Mouse (Mus musculus) neural tube, embryonic 15.5 days (tissue): ENCODE measurements at regions not wholly inside any gene's neighbourhood (a gene's known extent, or its start where the extent isn't known, plus 50 kb on each side); places are given as distances from the start of the nearest gene placed in this dataset.

Source experiments
- ATAC-seq: fragments of 200-750 bp; cut with Nextera tagmentation; 2 replicates; pipeline ENCODE4 v1.8.0; 2017; ENCODE audit warnings: mild to moderate bottlenecking, moderate TSS enrichment, moderate library complexity; ENCODE audit not compliant: low FRiP score
- H3K27ac ChIP-seq: fragments of 300-500 bp; sonication (generic); replicated peaks from 2 replicates; pipeline ENCODE4 v1.5.1; 2015; ENCODE audit warnings: mild to moderate bottlenecking, inconsistent platforms
- H3K27me3 ChIP-seq: fragments of 300-500 bp; sonication (generic); replicated peaks from 2 replicates; pipeline ENCODE4 v1.6.1; 2015; ENCODE audit warnings: inconsistent platforms
- H3K36me3 ChIP-seq: fragments of 300-500 bp; sonication (generic); 2 replicates; pipeline ENCODE4 v1.6.1; 2015; ENCODE audit warnings: inconsistent platforms
- H3K4me1 ChIP-seq: fragments of 300-500 bp; sonication (generic); 2 replicates; pipeline ENCODE4 v1.6.1; 2015; ENCODE audit warnings: inconsistent platforms
- H3K4me2 ChIP-seq: fragments of 300-500 bp; sonication (generic); 2 replicates; pipeline ENCODE4 v1.6.1; 2015; ENCODE audit warnings: inconsistent platforms, mild to moderate bottlenecking, moderate library complexity
- H3K4me3 ChIP-seq: fragments of 300-500 bp; sonication (generic); replicated peaks from 2 replicates; pipeline ENCODE4 v1.5.1; 2015; ENCODE audit warnings: mild to moderate bottlenecking, inconsistent platforms
- H3K9ac ChIP-seq: fragments of 300-500 bp; sonication (generic); replicated peaks from 2 replicates; pipeline ENCODE4 v1.6.1; 2015; ENCODE audit warnings: mild to moderate bottlenecking, inconsistent platforms
- H3K9me3 ChIP-seq: fragments of 300-500 bp; sonication (generic); replicated peaks from 2 replicates; pipeline ENCODE4 v1.6.1; 2016; ENCODE audit warnings: inconsistent platforms
- WGBS: fragments of 180-500 bp; shearing (Covaris S2); methylation state at CpG from one replicate; pipeline ENCODE4 v1.1.7; 2015; ENCODE audit warnings: mixed read lengths; 5-methylcytosine and 5-hydroxymethylcytosine counted together

GRCm38 (mm10) chr13:16317412-16317811, 305.8 kb downstream of the Inhba start:
- no peak overlapping the region for H3K27ac ChIP-seq
- no peaks in the 10 kb centered on the region for H3K9me3 ChIP-seq
- no peak overlapping the region for H3K4me3 ChIP-seq
- no peak overlapping the region for H3K9ac ChIP-seq
- H3K4me2 ChIP-seq, result no peak overlapping the region
- H3K27me3 ChIP-seq, result no peaks in the 10 kb centered on the region
- H3K4me1 ChIP-seq, result no peaks in the 10 kb centered on the region
- 77% methylated on average over 3 of the region's 3 CpGs for WGBS
- no peak for ATAC-seq
- H3K36me3 ChIP-seq, result no peaks in the 10 kb centered on the region

GRCm38 (mm10) chr13:16320392-16320791, 308.7 kb downstream of the Inhba start:
- H3K9me3 ChIP-seq, result no peaks in the 10 kb centered on the region
- no peak overlapping the region for H3K9ac ChIP-seq
- ATAC-seq, result no peak
- no peaks in the 10 kb centered on the region for H3K27me3 ChIP-seq
- H3K4me3 ChIP-seq, result no peak overlapping the region
- no peak overlapping the region for H3K27ac ChIP-seq
- no peaks in the 10 kb centered on the region for H3K4me1 ChIP-seq
- no peak overlapping the region for H3K4me2 ChIP-seq
- no peaks in the 10 kb centered on the region for H3K36me3 ChIP-seq
- 84% methylated on average over 4 of the region's 4 CpGs for WGBS

GRCm38 (mm10) chr13:16325661-16326060, 314.0 kb downstream of the Inhba start:
- WGBS, result 83% methylated on average over 2 of the region's 2 CpGs

GRCm38 (mm10) chr13:16341727-16342126, 330.1 kb downstream of the Inhba start:
- Histone ChIP-seq H3K27ac (no peak overlapping the region), H3K9me3 (no peaks in the 10 kb centered on the region), H3K4me3 (no peak overlapping the region), H3K4me1 (no peaks in the 10 kb centered on the region), H3K27me3 (no peaks in the 10 kb centered on the region), H3K4me2 (no peak overlapping the region), H3K9ac (no peak overlapping the region), H3K36me3 (no peaks in the 10 kb centered on the region)
- 89% methylated on average over 1 of the region's 1 CpGs for WGBS
- ATAC-seq, result no peak

More at GRCm38 (mm10) chr13:16325661-16326060, 314.0 kb downstream of the Inhba start:
- Histone ChIP-seq H3K4me3 (no peak overlapping the region), H3K4me1 (no peaks in the 10 kb centered on the region), H3K4me2 (no peak overlapping the region), H3K36me3 (no peaks in the 10 kb centered on the region), H3K9me3 (no peaks in the 10 kb centered on the region), H3K9ac (no peak overlapping the region), H3K27ac (no peak overlapping the region), H3K27me3 (no peaks in the 10 kb centered on the region)
- no peak for ATAC-seq

- 92% methylated on average over 4 of the region's 4 CpGs for WGBS
- no peaks in the 10 kb centered on the region for H3K9me3 ChIP-seq
- no peak overlapping the region for H3K9ac ChIP-seq
- no peaks in the 10 kb centered on the region for H3K4me1 ChIP-seq
- H3K4me2 ChIP-seq, result no peak overlapping the region
- H3K36me3 ChIP-seq, result no peaks in the 10 kb centered on the region
- H3K27me3 ChIP-seq, result no peaks in the 10 kb centered on the region
- no peak for ATAC-seq
- no peak overlapping the region for H3K27ac ChIP-seq
- H3K4me3 ChIP-seq, result no peak overlapping the region
These were observed 330.5 kb downstream of the Inhba start for GRCm38 (mm10) chr13:16342171-16342570.

- Histone ChIP-seq H3K27ac (no peak overlapping the region), H3K27me3 (no peaks in the 10 kb centered on the region), H3K36me3 (no peaks in the 10 kb centered on the region), H3K4me2 (no peak overlapping the region), H3K4me1 (no peaks in the 10 kb centered on the region), H3K4me3 (no peak overlapping the region), H3K9ac (no peak overlapping the region), H3K9me3 (no peaks in the 10 kb centered on the region)
- ATAC-seq, result no peak
- WGBS, result 86% methylated on average over 4 of the region's 4 CpGs
These were observed 331.8 kb downstream of the Inhba start for GRCm38 (mm10) chr13:16343280-16343945.

GRCm38 (mm10) chr13:16349353-16349752, 337.7 kb downstream of the Inhba start:
- Histone ChIP-seq H3K9ac (no peak overlapping the region), H3K27ac (no peak overlapping the region), H3K36me3 (no peaks in the 10 kb centered on the region), H3K9me3 (no peaks in the 10 kb centered on the region), H3K4me1 (no peaks in the 10 kb centered on the region), H3K27me3 (no peaks in the 10 kb centered on the region), H3K4me3 (no peak overlapping the region), H3K4me2 (no peak overlapping the region)
- ATAC-seq, result no peak
- 34% methylated on average over 1 of the region's 1 CpGs for WGBS

- no peak for ATAC-seq
- no peak overlapping the region for H3K4me2 ChIP-seq
- 91% methylated on average over 3 of the region's 3 CpGs for WGBS
These were observed 338.4 kb downstream of the Inhba start for GRCm38 (mm10) chr13:16350061-16350460.

GRCm38 (mm10) chr13:16355316-16355715, 343.7 kb downstream of the Inhba start:
- Histone ChIP-seq H3K4me1 (no peaks in the 10 kb centered on the region), H3K4me2 (no peak overlapping the region), H3K9ac (no peak overlapping the region), H3K36me3 (no peaks in the 10 kb centered on the region), H3K9me3 (no peaks in the 10 kb centered on the region), H3K4me3 (no peak overlapping the region), H3K27ac (no peak overlapping the region), H3K27me3 (no peaks in the 10 kb centered on the region)
- no peak for ATAC-seq
- 88% methylated on average over 1 of the region's 1 CpGs for WGBS

More at GRCm38 (mm10) chr13:16350061-16350460, 338.4 kb downstream of the Inhba start:
- Histone ChIP-seq H3K4me3 (no peak overlapping the region), H3K27ac (no peak overlapping the region), H3K36me3 (no peaks in the 10 kb centered on the region), H3K27me3 (no peaks in the 10 kb centered on the region), H3K9ac (no peak overlapping the region), H3K9me3 (no peaks in the 10 kb centered on the region), H3K4me1 (no peaks in the 10 kb centered on the region)

GRCm38 (mm10) chr13:16379492-16379891, 367.8 kb downstream of the Inhba start:
- no peaks in the 10 kb centered on the region for H3K27me3 ChIP-seq
- no peak overlapping the region for H3K9ac ChIP-seq
- no peak overlapping the region for H3K27ac ChIP-seq
- no peaks in the 10 kb centered on the region for H3K4me1 ChIP-seq
- no peak overlapping the region for H3K4me3 ChIP-seq
- H3K36me3 ChIP-seq, result no peaks in the 10 kb centered on the region
- H3K4me2 ChIP-seq, result no peak overlapping the region
- ATAC-seq, result no peak
- H3K9me3 ChIP-seq, result no peaks in the 10 kb centered on the region
- 86% methylated on average over 5 of the region's 5 CpGs for WGBS

- Histone ChIP-seq H3K4me2 (no peak overlapping the region), H3K27me3 (no peaks in the 10 kb centered on the region), H3K4me1 (no peaks in the 10 kb centered on the region), H3K9ac (no peak overlapping the region), H3K9me3 (no peaks in the 10 kb centered on the region), H3K4me3 (no peak overlapping the region), H3K36me3 (no peaks in the 10 kb centered on the region), H3K27ac (no peak overlapping the region)
- no peak for ATAC-seq
- WGBS, result 98% methylated on average over 2 of the region's 2 CpGs
These were observed 368.3 kb downstream of the Inhba start for GRCm38 (mm10) chr13:16379949-16380348.

GRCm38 (mm10) chr13:16382936-16383511, 371.4 kb downstream of the Inhba start:
- no peak overlapping the region for H3K4me3 ChIP-seq
- no peak overlapping the region for H3K4me2 ChIP-seq
- no peak for ATAC-seq
- H3K27ac ChIP-seq, result no peak overlapping the region
- H3K36me3 ChIP-seq, result no peaks in the 10 kb centered on the region
- no peaks in the 10 kb centered on the region for H3K9me3 ChIP-seq
- no peak overlapping the region for H3K9ac ChIP-seq
- H3K27me3 ChIP-seq, result no peaks in the 10 kb centered on the region
- WGBS, result 81% methylated on average over 5 of the region's 5 CpGs
- no peaks in the 10 kb centered on the region for H3K4me1 ChIP-seq
